Mouse (Mus musculus): Measurements from ENCODE around the gene Klk1b24. TPM values are rescaled to one million over a fixed set of nuclear protein-coding genes. Genes with fewer than 3 reads are reported as not detected.

The Klk1b24 gene
- polyA plus RNA-seq, 1 experiment from 2014 or later, result 0.15 TPM

DNA sequence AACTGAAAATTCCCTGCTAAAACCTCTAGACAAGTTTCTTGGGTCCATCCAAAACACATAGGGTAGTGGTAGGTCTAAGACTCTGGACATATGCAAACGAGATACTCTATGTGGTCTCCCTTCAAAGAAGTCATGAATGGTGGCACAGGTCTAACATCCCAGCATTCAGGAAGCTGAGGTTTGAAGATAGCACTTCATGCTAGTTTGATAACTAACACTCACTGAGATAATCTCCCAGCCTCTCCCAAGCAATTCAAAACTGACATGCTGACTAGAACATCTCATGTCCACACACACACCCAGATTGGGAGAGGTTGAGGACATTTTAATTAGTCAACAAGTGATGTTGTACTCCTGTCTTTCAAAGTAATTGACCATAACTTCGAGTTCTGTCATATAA is 51.9 kb downstream of the Klk1b24 start:
- ATAC-seq (ENCODE audit: insufficient read depth, low FRiP score, low read depth), result no peak
- Histone ChIP-seq H3K27me3 (replicated peaks) (no peaks in the 10 kb centered on the region), H3K9me3 (no peaks in the 10 kb centered on the region), H3K36me3 (no peaks in the 10 kb centered on the region), H3K27ac (no peak overlapping the region), H3K9ac (no peak overlapping the region), H3K4me2 (no peak overlapping the region), H3K4me3 (replicated peaks) (no peak overlapping the region), H3K4me1 (no peaks in the 10 kb centered on the region)
- 43% methylated on average over 2 of the region's 2 CpGs for whole genome bisulfite sequencing

- Histone ChIP-seq H3K36me3 (no peaks in the 10 kb centered on the region), H3K4me2 (no peak overlapping the region), H3K4me1 (no peaks in the 10 kb centered on the region; the same call in 1 of the 2 replicates), H3K9me3 (no peaks in the 10 kb centered on the region), H3K9ac (no peak overlapping the region), H3K27ac (no peak overlapping the region), H3K27me3 (replicated peaks) (no peaks in the 10 kb centered on the region), H3K4me3 (replicated peaks) (no peak overlapping the region)
- WGBS, result 45% methylated on average over 1 of the region's 1 CpGs
- ATAC-seq (ENCODE audit: insufficient read depth, low FRiP score, low read depth), result no peak
Measured at GRCm38 (mm10) chr7:44240712-44241111, 52.7 kb downstream of the Klk1b24 start.

GRCm38 (mm10) chr7:44241163-44241562 is 53.1 kb downstream of the Klk1b24 start:
- no peak for ATAC-seq (ENCODE audit: insufficient read depth, low FRiP score, low read depth)

More at GRCm38 (mm10) chr7:44241163-44241562, 53.1 kb downstream of the Klk1b24 start:
- WGBS, result 62% methylated on average over 2 of the region's 2 CpGs
- no peak overlapping the region for H3K27ac ChIP-seq
- no peaks in the 10 kb centered on the region for H3K9me3 ChIP-seq
- H3K4me3 ChIP-seq (replicated peaks), result no peak overlapping the region
- H3K9ac ChIP-seq, result no peak overlapping the region
- no peaks in the 10 kb centered on the region for H3K36me3 ChIP-seq
- no peak overlapping the region for H3K4me2 ChIP-seq
- no peaks in the 10 kb centered on the region; the same call in 1 of the 2 replicates for H3K4me1 ChIP-seq
- no peaks in the 10 kb centered on the region for H3K27me3 ChIP-seq (replicated peaks)

Other genes with a start within 250 kb of the Klk1b24 start
- gene Klk1b8, start 237.6 kb upstream of the Klk1b24 start, polyA plus RNA-seq (2015; fragmentation: Nextera tagmentation; extraction: Ambion mirVana), result 1.4 and 1.7 TPM in 2 replicates
- gene Klk1b1, start 221.5 kb upstream of the Klk1b24 start, polyA plus RNA-seq (2015; fragmentation: Nextera tagmentation; extraction: Ambion mirVana), result not detected in 2 replicates
- gene Klk1b9, start 212.2 kb upstream of the Klk1b24 start, polyA plus RNA-seq (2015; fragmentation: Nextera tagmentation; extraction: Ambion mirVana), result not detected in 2 replicates
- 0.26 TPM in 1 of 2 replicates, not detected in the other for gene Klk1b11, start 192.4 kb upstream of the Klk1b24 start, polyA plus RNA-seq (2015; fragmentation: Nextera tagmentation; extraction: Ambion mirVana)
- gene Klk1b26, start 176.1 kb upstream of the Klk1b24 start, polyA plus RNA-seq (2015; fragmentation: Nextera tagmentation; extraction: Ambion mirVana), result 0.13 TPM in 1 of 2 replicates, not detected in the other
- not detected in 2 replicates for gene Klk1b27, start 135.9 kb upstream of the Klk1b24 start, polyA plus RNA-seq (2015; fragmentation: Nextera tagmentation; extraction: Ambion mirVana)
- not detected in 2 replicates for gene Klk1b21, start 85.9 kb upstream of the Klk1b24 start, polyA plus RNA-seq (2015; fragmentation: Nextera tagmentation; extraction: Ambion mirVana)
- not detected in 2 replicates for gene Klk1b22, start 75.6 kb upstream of the Klk1b24 start, polyA plus RNA-seq (2015; fragmentation: Nextera tagmentation; extraction: Ambion mirVana)
- gene Klk1b16, start 51.5 kb upstream of the Klk1b24 start, polyA plus RNA-seq (2015; fragmentation: Nextera tagmentation; extraction: Ambion mirVana), result 0.09 TPM in 1 of 2 replicates, not detected in the other
- 0.85 and 0.95 TPM in 2 replicates for gene Klk1b3, start 10.0 kb downstream of the Klk1b24 start, polyA plus RNA-seq (2015; fragmentation: Nextera tagmentation; extraction: Ambion mirVana)
- gene Klk1b4, start 19.2 kb downstream of the Klk1b24 start, polyA plus RNA-seq (2015; fragmentation: Nextera tagmentation; extraction: Ambion mirVana), result 0.22 and 0.32 TPM in 2 replicates
- gene Klk1b5, start 27.7 kb downstream of the Klk1b24 start, polyA plus RNA-seq (2015; fragmentation: Nextera tagmentation; extraction: Ambion mirVana), result 0.13 and 0.15 TPM in 2 replicates
- gene Klk1, start 37.1 kb downstream of the Klk1b24 start, polyA plus RNA-seq (2015; fragmentation: Nextera tagmentation; extraction: Ambion mirVana), result 16.1 and 19.4 TPM in 2 replicates
- gene Gm36864, start 47.9 kb downstream of the Klk1b24 start, polyA plus RNA-seq (2015; fragmentation: Nextera tagmentation; extraction: Ambion mirVana), result 0.17 TPM in 1 of 2 replicates, not detected in the other
- gene 1700028J19Rik, start 58.5 kb downstream of the Klk1b24 start, polyA plus RNA-seq (2015; fragmentation: Nextera tagmentation; extraction: Ambion mirVana), result 1.6 and 1.8 TPM in 2 replicates
- gene 2410002F23Rik, start 58.5 kb downstream of the Klk1b24 start, polyA plus RNA-seq (2015; fragmentation: Nextera tagmentation; extraction: Ambion mirVana), result 120 and 139 TPM in 2 replicates
- not detected in 2 replicates for gene Acp4, start 69.1 kb downstream of the Klk1b24 start, polyA plus RNA-seq (2015; fragmentation: Nextera tagmentation; extraction: Ambion mirVana)
- gene Gm15517, start 73.2 kb downstream of the Klk1b24 start, polyA plus RNA-seq (2015; fragmentation: Nextera tagmentation; extraction: Ambion mirVana), result not detected in 2 replicates
- gene Clec11a, start 118.7 kb downstream of the Klk1b24 start, polyA plus RNA-seq (2015; fragmentation: Nextera tagmentation; extraction: Ambion mirVana), result 5.1 and 6.9 TPM in 2 replicates
- 2.2 TPM in 2 replicates for gene Shank1, start 122.0 kb downstream of the Klk1b24 start, polyA plus RNA-seq (2015; fragmentation: Nextera tagmentation; extraction: Ambion mirVana)
- 1.6 and 1.7 TPM in 2 replicates for gene Syt3, start 195.9 kb downstream of the Klk1b24 start, polyA plus RNA-seq (2015; fragmentation: Nextera tagmentation; extraction: Ambion mirVana)
- 0.80 and 1.2 TPM in 2 replicates for gene 1700008O03Rik, start 197.6 kb downstream of the Klk1b24 start, polyA plus RNA-seq (2015; fragmentation: Nextera tagmentation; extraction: Ambion mirVana)
- gene Lrrc4b, start 240.8 kb downstream of the Klk1b24 start, polyA plus RNA-seq (2015; fragmentation: Nextera tagmentation; extraction: Ambion mirVana), result 0.70 and 0.81 TPM in 2 replicates

All from stomach, embryonic 15.5 days (tissue).